Mouse (Mus musculus): ENCODE measurements around the gene Mettl3.
"Not testable (repeated sequence)": the region's sequence is repeated elsewhere in the genome, so short reads cannot be mapped to it uniquely, and the experiment has no call there.

Mettl3 gene

DNA sequence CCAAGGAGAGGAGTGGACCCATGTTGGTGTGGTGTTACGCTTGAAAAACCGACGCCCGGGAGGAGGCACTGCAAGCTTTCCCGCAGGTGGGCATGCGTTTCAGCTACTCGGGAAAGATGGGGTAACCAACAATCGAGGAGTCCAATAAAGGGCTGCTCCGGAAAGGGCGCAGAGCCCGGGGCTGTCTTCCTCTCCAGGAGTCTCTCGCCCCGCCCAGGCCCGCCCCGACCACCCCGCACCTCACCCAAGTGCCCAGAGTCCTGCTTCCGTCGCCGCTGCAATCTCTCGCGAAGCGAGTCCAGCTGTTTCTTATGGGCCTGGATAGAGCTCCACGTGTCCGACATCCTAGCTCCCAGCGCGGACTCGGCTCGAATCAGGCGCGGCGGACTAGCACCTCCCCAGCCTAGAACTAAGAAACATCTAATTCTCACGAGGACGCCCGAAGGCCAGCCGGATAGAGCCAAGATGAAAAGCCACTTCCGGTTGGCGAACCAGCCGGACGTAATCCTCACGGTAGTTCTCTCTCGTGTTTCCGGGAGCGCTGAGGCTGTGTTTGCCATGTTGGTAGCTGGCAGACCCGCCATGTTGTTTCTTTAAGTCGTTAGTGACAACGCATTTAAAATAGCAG is at the start of gene Mettl3:
Gene Mettl3, minus strand, starts transcription at position 485 of the 628 bp plus-strand sequence.
- DNase-seq (ENCODE audit: low read depth, low spot score) = peak; percentile 89

DNA sequence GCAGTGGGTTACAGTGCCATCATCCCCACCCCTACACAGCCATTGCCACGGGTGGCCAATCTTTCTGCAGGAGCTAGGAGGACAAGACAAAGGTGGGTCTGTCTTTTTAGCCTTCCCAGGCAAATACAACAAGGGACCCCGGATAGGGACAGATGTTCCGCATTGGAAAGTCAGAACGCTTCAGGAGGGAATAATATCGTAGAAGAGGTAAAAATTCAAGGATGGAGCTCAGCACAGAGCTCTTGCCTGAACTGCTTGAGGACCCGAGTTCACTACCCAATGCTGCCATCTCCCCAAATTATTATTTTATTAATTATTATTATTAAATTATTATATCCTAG is 34.6 kb upstream of the Mettl3 start:
- DNase-seq (ENCODE audit: low read depth, low spot score) = no peak

DNA sequence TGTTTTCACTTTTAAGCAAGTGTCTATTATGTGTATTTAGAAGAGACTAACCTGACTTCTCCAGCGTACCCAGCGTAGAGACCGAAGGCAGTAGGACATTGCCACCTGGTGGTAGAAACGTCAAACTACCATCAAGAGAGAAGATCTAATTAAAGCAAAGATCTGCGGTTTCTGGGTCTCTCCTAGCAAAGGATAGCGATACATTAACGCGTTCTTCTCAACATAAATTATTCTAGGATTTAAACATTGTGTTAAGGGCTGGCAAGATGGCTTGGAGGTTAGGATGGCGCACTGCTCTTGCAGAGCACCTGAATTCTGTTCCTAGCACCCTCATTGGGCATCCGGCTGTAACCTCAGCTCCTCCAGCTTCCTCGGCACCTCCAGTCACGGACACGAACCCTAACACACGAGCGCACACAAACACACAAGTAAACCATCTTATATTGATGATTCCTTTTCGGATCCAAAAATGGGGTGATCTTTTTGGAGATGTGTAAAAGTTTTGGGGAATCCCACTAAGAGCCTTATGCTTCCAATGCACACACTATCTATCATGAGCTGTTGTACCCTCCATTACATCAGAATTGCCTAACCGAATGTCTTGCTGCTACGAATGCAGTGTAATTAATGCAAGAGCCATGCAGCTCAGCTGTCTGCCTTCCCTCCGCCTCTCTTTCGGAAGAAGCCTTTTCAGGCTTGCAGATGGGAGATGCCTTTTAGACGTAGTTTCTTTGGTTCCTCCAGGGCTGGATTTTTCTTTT is 34.0 kb upstream of the Mettl3 start:
- DNase-seq (ENCODE audit: low read depth, low spot score) = no peak

DNA sequence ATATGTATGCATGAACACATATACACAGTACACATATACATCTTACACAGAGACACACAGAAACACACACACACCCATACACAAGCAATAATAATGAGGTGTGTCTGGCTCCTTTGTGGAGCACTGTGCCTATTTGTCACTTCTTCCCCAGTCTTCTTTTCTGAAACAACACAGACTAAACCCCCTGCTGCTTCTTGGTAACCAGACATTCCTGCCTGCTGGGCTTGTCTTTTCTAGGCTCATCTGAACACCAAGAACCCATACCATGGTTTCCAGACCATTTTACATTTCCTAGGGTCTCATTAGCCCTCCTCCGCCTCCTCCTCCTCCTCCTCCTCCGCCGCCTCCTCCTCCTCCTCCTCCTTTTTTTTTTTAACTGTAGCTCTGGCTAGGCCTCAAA is 27.2 kb upstream of the Mettl3 start:
- DNase-seq (ENCODE audit: low read depth, low spot score) = no peak

DNA sequence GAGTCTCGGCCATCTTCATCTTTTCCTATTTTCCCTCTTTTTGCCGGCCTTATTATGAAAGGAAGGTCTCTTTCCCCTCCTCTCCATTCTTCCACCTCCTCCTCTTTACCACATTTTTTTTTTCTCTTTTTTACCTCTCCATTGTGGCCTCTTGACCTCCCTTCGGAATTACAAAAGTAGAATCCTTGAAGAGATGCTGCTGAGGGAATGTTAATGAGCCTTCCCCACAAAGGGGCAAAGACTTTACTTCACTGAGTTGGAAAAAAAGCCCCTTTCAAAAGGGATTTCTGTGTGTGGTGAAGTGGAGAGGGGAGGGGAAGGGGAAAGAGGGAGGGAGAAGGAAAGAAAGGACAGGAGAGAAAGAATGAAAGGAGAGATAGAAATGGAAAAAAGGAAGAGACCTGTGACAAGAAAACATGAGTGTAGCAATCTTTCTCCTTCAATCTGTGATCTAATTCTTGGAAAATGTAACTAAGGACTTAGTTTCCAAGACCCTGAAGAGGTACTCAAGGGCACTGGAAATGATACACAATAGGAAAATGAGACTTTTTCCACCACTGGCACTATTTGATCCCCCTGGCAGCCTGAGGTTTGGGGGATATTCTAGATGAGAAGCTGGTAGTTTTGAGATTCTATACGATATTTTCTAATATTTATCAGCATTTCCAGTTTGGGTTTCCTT is 26.3 kb upstream of the Mettl3 start:
- no peak for DNase-seq (ENCODE audit: low read depth, low spot score)

DNA sequence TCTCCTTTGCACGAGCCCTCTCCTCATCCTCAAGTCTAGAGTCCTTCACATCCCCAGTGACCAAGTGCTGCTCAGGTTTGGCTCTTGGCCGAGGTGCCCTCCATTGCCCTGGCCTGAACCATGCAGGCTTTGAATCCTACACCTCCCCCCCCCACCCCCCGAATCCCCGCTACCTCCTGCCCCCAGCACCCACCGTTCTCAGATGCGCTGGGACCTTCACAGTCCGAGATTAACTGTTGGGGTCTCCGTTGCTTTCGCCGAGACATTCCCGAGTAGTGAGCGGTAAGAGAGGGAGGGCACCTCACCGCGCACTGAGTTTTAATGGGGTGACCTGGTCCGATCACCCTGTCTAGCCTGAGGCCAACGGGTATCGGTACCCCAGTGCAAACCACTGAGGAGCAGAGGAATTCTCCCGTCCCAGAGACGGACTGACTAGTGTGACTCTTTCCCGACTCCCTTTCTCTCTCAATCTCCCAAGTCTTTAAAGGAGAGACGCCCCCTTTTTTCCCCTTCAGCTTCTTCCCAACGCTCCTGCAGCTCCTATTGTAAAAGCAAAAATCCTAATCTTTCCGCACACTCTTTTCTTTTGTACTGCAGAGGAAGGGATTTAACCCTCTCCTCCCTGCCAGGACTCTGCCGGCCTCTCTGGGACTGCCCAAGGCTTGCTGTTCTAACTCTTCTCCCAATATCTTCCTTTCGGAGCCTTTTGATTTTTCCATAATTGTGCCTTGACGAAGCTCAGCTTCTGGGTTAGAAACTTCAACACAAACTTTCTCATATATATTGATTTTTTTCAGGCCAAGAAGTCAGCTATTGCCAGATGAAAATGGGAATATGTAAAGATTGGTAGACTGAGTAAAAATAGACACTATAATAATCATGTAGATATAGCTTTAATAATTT is 23.2 kb upstream of the Mettl3 start, which contains the start of gene Sall2:
Gene Sall2, minus strand, starts transcription at position 853 of the 903 bp plus-strand sequence.
- no peak for DNase-seq (ENCODE audit: low read depth, low spot score)

DNA sequence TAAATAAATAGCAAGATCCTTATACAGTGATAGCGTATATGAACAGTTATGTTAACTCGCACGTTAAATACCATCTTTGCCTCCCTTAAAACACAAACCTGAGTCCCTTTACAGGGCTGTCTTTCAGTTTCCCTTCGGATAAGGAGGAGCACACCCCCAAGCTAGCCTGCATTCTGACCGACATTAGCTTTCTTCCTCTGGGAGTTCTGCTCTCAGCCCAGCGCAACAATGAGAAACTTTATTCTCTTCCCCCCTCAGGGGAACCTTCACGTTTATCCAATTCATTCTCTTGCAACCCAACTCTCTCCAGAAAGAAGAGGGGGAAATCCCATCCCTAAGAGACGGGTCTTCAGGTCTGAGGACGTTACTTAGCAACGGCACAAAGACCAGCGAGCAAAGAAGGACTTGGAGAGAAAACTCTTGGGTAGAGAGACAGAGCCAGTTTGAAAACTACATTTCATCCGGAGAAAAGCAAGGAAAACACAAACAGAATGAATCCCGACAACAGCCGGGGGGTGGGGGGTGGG is 22.5 kb upstream of the Mettl3 start:
- no peak for DNase-seq (ENCODE audit: low read depth, low spot score)

DNA sequence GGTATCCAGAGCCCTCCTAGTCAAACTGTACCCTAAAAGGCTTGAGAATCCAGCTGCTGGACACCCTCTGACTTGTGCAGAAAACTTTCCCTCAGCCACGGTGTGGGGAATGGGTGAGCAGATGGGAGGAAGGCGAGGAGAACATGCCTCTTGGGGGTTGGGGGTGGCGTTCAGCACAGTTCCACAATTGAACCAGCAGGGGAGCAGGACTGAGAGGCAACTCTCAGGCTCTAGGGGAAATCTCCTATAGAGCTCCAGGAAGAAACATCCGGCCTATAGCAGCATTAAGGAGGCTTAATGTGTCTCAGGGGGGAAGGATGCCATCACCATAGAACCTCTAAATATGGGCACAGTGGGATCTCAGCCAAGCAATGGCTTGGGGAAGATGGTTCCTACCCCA is 21.0 kb upstream of the Mettl3 start:
- no peak for DNase-seq (ENCODE audit: low read depth, low spot score)

DNA sequence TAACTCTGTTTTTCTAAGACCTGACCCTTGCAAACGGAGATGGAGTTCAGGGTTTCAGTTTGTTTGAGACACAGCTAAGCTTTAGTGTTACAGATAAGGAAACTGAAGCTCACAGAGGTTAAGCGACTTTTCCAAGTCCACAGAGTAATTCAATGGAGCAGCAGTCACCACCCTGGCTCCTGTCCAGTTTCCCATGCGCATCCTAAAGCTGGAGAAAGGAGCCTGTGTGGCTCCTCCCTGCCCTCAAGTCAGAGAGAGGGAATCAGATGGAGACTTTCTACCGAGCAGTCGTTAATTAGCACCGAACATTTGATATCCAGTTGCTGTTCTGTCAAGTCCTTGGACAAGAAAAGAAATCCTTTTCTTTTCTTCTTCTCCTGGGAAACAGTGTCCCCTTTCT is 14.4 kb upstream of the Mettl3 start:
- DNase-seq (ENCODE audit: low read depth, low spot score) = no peak

DNA sequence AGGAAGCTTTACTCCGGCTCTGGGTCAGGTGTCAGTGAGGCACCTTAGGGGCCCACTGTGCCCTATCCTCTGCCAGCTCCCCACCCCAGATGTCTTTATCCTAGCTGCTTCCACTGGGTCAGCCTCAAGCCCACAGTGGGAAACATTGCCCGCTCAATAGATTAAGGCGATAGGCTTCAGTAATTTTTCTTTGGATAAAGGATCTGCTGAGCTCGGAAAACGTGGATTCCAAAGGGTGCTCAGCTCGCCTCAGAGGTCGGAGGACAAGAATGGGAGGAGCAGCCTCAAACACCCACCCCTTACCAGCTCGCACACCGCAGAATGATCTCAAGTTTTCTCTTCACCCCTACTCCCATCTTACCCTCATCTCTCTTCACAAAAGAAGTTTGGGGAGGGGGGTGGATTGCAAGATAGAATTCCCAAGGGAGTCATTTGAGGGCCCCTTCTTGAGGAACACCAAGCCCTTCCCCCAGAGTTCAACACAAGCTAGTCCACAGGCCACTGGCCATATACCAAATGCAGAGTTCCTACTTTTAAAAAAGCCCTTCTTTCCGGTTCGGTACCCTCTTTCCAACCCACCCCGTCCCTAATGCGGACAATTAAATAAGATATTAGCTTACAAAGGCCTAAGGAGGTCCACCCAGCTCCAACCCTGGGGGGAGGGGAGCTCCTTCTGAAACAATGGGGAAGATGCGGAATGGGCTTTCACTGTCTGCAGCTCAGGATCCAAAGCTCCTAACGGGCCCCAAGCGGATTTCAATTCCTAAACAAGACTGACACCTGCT is 11.7 kb upstream of the Mettl3 start:
- DNase-seq (ENCODE audit: low read depth, low spot score) = no peak

DNA sequence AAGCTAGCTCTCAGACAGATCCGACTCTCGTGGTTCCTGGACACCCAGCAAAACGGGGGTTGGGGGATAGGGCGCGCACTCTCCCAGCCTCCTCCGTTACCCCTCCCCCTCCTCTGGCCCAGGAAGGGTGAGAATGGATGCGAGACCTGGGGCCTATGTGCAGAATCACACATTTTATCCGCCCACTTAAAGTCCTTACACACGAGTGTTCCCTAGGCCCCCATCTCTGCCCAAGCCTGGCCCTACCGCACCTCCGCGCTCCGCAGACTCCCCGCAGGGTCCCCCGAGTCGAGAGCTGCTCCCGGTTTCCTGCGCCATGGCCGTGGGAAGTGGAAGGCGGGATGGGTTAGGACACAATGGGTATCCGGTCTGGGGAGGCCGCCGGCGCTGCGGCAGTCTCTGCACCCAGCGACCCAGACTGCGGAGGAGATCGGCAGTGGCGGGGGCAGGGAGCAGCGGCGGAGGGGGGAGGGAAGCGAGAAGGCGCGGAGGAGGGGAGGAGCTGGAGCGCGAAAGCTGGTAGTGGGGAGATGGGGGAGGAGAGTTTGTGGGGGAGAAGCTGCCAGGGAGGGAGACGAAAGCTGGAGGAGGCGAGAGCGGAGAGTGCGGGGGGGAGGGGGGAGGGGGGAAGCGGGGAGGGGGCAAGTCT is 11.0 kb upstream of the Mettl3 start:
- DNase-seq (ENCODE audit: low read depth, low spot score) = peak; percentile 47

DNA sequence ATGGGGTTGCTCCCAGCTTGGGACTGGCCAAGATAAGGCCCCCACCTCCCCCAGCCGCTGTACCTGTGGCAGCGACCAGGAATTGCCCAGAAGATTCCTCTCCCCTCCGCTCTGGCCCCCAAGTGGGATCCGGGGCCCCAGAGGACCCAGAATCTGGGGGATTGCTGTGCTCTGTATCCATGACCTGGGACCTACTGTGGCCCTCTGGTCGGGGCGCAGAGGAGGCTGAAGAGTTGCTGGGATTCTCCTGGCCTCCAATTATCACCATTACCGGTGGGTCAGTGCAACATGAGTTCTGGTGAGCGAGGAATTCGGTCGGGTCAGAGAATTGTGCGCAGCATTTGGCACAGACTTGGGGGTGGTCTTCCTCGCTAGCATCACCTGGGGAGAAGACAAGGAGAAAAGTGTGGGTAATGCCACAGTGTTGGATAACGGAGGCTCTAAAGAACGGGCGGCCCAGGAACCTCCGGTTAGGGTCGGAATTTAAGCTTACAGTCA is 10.4 kb upstream of the Mettl3 start:
- no peak for DNase-seq (ENCODE audit: low read depth, low spot score)

DNA sequence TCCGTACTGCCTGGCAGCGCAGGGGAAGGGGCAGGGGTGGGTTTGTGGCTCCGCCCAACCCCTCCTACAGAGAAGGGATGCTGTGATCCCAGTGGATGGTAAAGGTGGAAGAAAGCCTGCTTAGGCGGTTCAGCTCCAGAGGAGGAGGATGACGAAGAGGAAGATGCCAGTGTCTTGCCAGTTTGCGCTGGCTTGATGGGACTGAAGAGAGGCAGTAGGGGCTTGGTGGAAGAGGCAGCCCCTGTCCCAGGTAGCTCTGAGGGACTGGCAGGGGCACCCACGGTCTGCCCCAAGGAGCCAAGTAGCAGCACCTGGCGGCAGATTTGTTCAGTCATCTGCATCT is 9.9 kb upstream of the Mettl3 start:
- no peak for DNase-seq (ENCODE audit: low read depth, low spot score)

DNA sequence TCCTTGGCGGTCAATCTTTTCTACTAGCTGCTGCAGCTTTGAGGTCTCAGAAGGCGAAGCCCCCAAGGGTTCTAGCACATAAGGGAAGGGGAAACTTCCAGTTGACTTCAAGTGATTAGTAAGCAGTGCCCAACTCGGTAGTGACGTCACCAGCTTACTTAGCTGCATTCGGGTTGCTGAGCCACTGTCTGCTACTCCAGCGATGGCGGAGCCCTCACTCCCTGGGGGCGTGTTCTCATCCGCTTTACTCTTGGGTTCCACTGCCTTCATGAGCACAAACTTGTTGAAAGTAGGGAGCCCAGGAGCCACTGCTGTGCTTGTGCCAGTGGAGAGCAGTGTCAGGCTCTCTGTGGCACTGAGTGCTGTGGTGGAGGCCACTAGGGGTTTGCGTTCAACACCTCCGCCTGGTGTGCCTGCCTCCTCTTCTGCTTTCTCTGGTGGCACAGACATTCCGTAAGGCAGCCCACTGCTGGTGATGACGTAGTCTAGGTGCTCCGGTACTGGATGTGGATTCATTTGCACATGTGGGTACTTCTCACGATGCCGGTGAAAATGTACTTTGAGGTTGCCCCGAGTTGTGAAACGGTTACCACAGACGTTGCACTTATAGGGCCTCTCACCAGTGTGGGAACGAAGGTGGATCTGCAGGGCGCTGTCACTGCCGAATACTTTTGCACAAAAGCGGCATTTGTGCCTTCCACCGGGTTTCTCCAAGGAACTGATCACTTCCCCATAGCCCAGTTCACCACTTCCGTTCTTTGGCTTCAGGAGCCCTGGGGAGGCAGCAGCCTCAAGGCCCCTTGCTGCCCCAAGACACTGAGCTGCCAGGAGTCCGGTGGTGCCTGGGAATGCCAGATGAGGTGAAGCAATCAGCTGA is 9.2 kb upstream of the Mettl3 start:
- no peak for DNase-seq (ENCODE audit: low read depth, low spot score)

DNA sequence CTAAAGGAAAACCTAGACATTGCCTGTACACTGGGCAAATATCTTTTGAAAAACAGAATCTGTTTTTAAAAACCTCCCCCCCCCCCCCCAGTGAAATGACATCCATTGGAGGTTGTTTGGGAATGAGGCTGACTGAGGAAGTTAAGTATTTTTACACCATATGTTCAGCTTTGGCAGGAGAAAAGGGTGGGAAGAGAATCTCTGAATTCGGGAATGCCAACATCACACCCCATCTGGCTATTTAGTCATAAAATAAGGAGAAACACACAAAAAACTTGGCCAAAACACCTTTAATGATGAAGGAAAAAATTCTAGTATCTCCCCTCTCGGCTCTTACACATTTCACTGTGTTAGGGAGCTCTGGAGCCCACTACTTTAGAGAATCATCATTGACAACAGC is 6.0 kb upstream of the Mettl3 start:
- DNase-seq (ENCODE audit: low read depth, low spot score) = no peak

DNA sequence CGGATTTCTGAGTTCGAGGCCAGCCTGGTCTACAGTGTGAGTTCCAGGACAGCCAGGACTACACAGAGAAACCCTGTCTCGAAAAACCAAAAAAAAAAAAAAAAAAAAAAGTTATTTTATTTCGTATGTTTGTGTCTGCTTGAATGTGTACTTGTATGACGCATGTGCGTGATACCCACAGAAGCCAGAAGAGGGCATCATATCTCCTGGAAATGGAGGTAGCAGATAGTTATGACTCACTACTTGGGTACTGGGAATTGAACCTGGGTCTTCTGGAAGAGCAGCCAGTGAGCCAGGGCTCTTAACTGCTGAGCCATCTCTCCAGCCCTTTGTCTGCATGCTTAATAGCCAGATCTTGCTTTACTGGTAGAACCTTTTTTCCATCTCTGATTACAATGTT is 5.4 kb upstream of the Mettl3 start:
- DNase-seq (ENCODE audit: low read depth, low spot score) = not testable (repeated sequence)

DNA sequence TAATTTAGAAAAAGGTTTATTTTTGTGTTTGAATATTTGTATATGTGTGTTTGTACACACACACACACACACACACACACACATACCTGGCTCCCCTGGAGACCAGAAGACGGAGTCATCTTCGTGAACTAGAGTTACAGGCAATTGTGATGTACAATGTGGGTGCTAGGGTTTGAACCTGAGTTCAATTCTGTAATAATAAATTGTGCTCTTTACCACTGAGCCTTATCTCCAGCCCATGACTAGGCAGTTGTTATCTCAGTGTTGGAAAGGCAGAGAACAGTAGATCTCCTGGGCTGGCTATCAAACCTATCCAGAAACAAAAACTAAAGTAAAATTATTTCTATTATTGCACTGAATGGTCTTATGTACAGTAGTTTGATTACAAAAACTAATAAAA is 1.2 kb upstream of the Mettl3 start:
- DNase-seq (ENCODE audit: low read depth, low spot score) = no peak

DNA sequence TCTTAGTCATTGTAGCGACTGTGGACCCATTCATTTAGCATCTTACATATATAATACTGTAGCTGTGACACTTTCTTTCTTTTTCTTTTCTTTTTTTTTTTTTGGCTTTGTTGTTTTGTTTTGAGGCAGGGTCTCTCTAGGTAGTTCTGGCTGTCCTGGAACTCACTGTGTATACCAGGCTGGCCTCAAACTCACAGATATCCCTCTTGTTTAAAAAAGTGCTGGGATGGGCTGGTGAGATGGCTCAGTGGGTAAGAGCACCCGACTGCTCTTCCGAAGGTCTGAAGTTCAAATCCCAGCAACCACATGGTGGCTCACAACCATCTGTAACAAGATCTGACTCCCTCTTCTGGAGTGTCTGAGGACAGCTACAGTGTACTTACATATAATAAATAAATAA is 1.4 kb downstream of the Mettl3 start:
- not testable (repeated sequence) for DNase-seq (ENCODE audit: low read depth, low spot score)

DNA sequence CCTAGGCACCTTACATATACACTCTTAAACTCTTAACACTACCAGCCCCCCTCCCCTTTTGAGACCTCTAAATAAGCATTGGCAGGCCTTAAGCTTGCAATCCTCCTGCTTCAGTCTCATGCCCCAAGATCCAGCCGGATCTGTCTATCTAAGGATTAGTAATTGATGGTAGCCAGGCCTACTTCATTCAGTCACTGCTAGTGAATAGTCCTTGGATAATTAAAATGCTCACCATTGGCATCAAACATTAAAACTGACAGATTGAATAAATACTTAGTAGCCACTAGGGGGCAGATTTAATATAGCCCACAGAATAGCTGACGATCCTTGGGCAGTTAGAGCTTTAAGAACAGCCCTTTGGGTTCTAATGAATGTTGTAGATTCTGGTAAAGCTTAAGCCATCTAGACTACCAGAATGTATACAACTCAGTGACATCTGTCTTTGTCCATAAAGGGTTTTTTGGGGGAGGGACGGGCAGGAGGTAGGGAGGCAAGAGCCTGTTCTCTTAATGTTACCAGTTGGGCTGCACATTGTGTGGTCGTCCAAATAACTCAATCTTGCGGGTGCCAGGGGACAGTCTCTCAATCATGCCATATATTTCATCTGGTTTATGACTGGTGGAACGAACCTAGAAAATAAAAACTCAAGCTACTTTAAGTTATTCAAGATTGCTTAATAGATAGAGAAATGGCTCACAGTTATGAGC is 9.2 kb downstream of the Mettl3 start:
- no peak for DNase-seq (ENCODE audit: low read depth, low spot score)

All from retina, adult 2 months (tissue).